Mouse (Mus musculus) kidney, adult 2 months (tissue): Measurements from ENCODE around the gene Grip1. TPM values are rescaled to one million over a fixed set of nuclear protein-coding genes. Genes with fewer than 3 reads are reported as not detected.
A peak's percentile ranks its signal among the peaks of the same experiment; 100 is the strongest.

Experiments used
- DNase-seq: peaks from one replicate; pipeline ENCODE4 v3.0.0; 2021
- H3K27ac ChIP-seq: fragments of 200-500 bp; 2 replicates; pipeline ENCODE4 v1.5.1; 2012; ENCODE audit warnings: low read depth, low read length, control low read depth, inconsistent platforms; ENCODE audit not compliant: insufficient read depth
- H3K27me3 ChIP-seq: fragments of 200-500 bp; replicated peaks from 2 replicates; pipeline ENCODE4 v1.6.1; 2012; ENCODE audit warnings: mild to moderate bottlenecking, moderate library complexity, low read length, inconsistent platforms; ENCODE audit not compliant: control insufficient read depth, insufficient read depth
- H3K36me3 ChIP-seq: fragments of 200-500 bp; 2 replicates; pipeline ENCODE4 v1.6.1; 2012; ENCODE audit warnings: mild to moderate bottlenecking, moderate library complexity, low read length, inconsistent platforms; ENCODE audit not compliant: control insufficient read depth, insufficient read depth
- H3K4me1 ChIP-seq: fragments of 200-500 bp; 2 replicates; pipeline ENCODE4 v1.6.1; 2011; ENCODE audit warnings: low read length; ENCODE audit not compliant: control insufficient read depth, insufficient read depth
- H3K4me3 ChIP-seq: fragments of 200-500 bp; 2 replicates; pipeline ENCODE4 v1.5.1; 2011; ENCODE audit warnings: mild to moderate bottlenecking, low read depth, low read length, control low read depth; ENCODE audit not compliant: insufficient read depth
- CTCF ChIP-seq: fragments of 200-500 bp; conservative IDR thresholded peaks from 2 replicates; pipeline ENCODE4 v1.5.1; 2011; ENCODE audit warnings: low read depth, mild to moderate bottlenecking, control low read depth, low read length, moderate library complexity, mixed read lengths; ENCODE audit not compliant: insufficient read depth, insufficient read length
- POLR2A ChIP-seq: fragments of 200-500 bp; IDR thresholded peaks from one replicate; pipeline ENCODE4 v1.6.1; 2011; ENCODE audit warnings: low read depth, low read length, control low read depth
- WGBS: fragments of 180-500 bp; shearing (Covaris S2); methylation state at CpG from one replicate; pipeline ENCODE4 v1.1.7; 2018; 5-methylcytosine and 5-hydroxymethylcytosine counted together
- polyA plus RNA-seq: library from polyadenylated mRNA; depleted of rRNA; stranded (reverse); fragments of >200 nt; gene quantifications from 2 replicates; pipeline ENCODE4 v1.2.3, GENCODE M21; 2012

Gene Grip1
- polyA plus RNA-seq, 1 experiment, result 2.7 TPM

GRCm38 (mm10) chr10:119608998-119609397, 155.4 kb downstream of the Grip1 start:
- no peak for DNase-seq
- Histone ChIP-seq H3K27me3 (no peaks in the 10 kb centered on the region), H3K4me1 (no peaks in the 10 kb centered on the region), H3K27ac (no peak overlapping the region), H3K4me3 (no peak overlapping the region), H3K36me3 (no peaks in the 10 kb centered on the region)
- TF ChIP-seq CTCF (no peak), POLR2A (no peak)
- WGBS, result 81% methylated on average over 7 of the region's 7 CpGs

DNA sequence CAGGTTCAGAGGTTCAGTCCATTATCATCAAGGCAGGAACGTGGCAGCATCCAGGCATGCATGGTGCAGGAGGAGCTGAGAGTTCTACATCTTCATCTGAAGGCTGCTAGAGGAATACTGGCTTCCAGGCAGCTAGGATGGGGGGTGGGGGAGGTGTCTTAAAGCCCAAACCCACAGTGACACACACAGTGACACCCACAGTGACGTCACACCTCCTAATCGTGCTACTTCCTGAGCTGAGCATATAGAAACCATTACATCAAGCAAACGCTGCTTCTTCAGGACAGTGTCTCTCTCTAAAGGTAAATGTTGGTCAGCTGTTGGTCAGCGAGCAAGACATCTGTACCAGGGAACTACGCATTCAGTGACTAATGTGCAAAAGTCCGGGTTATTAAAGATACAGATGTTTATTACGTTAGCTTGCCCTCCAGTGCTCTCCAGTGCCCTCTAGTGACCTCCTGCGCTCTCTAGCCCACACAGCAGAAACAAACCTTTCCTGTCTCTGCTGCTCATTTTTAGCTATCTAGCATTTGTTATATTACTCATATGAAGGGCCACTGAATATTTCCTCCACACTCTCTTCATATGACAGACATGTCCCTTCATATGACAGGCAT, 156.8 kb downstream of the Grip1 start:
- H3K4me1 ChIP-seq, result peaks cover under 1% of the 10 kb centered on the region
- no peaks in the 10 kb centered on the region for H3K36me3 ChIP-seq
- WGBS, result 39% methylated on average over 9 of the region's 9 CpGs
- TF ChIP-seq CTCF, result peak; percentile 63
- no peak for TF ChIP-seq POLR2A
- no peak overlapping the region for H3K27ac ChIP-seq
- H3K27me3 ChIP-seq, result no peaks in the 10 kb centered on the region
- no peak overlapping the region for H3K4me3 ChIP-seq
- peak; percentile 7 for DNase-seq

DNA sequence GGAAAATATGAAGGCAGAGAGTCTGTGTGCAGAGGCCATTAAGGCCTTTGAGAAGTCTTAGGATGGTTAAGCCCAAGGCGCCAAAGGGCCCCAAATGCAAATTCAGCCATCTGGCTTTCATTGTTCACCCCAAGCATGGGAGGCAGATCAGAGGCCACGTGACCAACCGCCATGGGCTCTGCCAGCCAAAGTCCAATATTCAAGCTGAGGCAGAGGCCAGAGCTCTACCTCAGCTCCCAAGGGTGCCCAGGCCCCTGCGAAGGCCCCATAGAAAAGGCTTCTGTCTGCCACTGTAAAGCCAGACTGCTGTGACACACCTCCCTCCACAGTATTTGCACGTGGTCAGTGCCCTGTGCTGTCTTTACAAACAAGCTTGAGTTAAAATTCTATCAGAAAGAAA, 158.4 kb downstream of the Grip1 start:
- Histone ChIP-seq H3K36me3 (no peaks in the 10 kb centered on the region), H3K27me3 (no peaks in the 10 kb centered on the region), H3K27ac (no peak overlapping the region), H3K4me1 (peaks cover 4% of the 10 kb centered on the region), H3K4me3 (no peak overlapping the region)
- DNase-seq, result peak; percentile 24
- TF ChIP-seq POLR2A, result no peak
- no peak for TF ChIP-seq CTCF
- 85% methylated on average over 5 of the region's 5 CpGs for WGBS

GRCm38 (mm10) chr10:119614726-119615125, 161.1 kb downstream of the Grip1 start:
- Histone ChIP-seq H3K27ac (no peak overlapping the region), H3K4me1 (peaks cover 4% of the 10 kb centered on the region), H3K4me3 (no peak overlapping the region), H3K36me3 (no peaks in the 10 kb centered on the region), H3K27me3 (no peaks in the 10 kb centered on the region)
- TF ChIP-seq POLR2A, result no peak
- TF ChIP-seq CTCF, result no peak
- WGBS, result 43% methylated on average over 7 of the region's 7 CpGs
- DNase-seq, result no peak

DNA sequence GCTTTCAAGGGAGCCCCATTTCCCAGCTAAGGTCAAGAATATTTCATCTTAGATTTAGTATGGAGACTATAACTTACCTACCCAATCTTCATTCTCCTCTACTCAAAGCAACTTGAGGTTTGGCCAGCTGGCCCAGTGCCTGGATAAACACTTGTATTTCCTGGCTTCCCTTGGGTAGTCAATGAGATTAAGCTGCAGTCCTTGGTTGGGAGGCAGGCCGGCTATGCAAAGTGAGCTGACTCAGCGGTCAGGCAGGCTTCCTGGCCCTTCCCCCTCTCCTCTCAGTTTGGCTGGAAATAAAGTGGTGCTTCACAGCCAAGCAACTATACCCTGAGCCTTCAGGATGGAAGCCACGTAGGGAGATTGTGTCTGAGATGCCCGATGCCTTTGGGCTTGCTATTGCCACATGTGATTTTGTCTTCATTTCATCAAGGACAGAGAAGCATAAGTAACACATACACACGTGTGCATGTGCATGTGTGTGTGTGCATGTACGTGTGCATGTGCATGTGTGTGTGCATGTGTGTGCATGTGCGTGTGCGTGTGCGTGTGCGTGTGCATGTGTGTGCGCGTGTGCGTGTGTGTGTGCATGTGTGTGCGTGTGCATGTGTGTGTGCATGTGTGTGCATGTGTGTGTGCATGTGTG, 161.7 kb downstream of the Grip1 start:
- H3K27ac ChIP-seq, result no peak overlapping the region
- TF ChIP-seq POLR2A (no peak), CTCF (no peak)
- H3K4me1 ChIP-seq, result peaks cover 4% of the 10 kb centered on the region
- DNase-seq, result peak; percentile 87
- no peaks in the 10 kb centered on the region for H3K27me3 ChIP-seq
- no peak overlapping the region for H3K4me3 ChIP-seq
- no peaks in the 10 kb centered on the region for H3K36me3 ChIP-seq
- 68% methylated on average over 14 of the region's 14 CpGs for WGBS

DNA sequence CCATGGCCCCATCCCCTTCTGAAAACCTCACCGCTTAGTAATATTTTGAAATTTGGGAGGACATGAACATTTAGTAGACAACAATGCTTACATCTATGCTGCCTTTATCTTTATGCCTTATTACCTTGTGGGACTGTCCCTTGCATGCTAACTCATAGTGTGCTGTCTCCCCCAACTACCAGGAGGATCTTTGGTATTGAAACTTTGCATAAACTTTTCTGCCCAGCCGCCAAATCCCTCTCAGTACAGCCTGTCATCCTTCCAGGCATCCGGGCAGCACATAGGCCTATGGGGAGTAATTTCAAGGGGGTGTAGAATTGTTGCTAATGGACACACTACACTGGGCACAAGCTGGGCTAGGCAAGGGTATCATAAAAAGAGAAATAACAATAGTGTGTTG, 162.4 kb downstream of the Grip1 start:
- Histone ChIP-seq H3K4me1 (peaks cover 4% of the 10 kb centered on the region), H3K36me3 (no peaks in the 10 kb centered on the region), H3K27ac (no peak overlapping the region), H3K27me3 (no peaks in the 10 kb centered on the region), H3K4me3 (no peak overlapping the region)
- no peak for DNase-seq
- no peak for TF ChIP-seq CTCF
- no peak for TF ChIP-seq POLR2A
- WGBS, result 84% methylated on average over 3 of the region's 3 CpGs

- Histone ChIP-seq H3K36me3 (no peaks in the 10 kb centered on the region), H3K4me3 (no peak overlapping the region), H3K27me3 (no peaks in the 10 kb centered on the region; the same call in 1 of the 2 replicates), H3K4me1 (no peaks in the 10 kb centered on the region), H3K27ac (no peak overlapping the region)
- 48% methylated on average over 4 of the region's 4 CpGs for WGBS
- no peak for DNase-seq
- TF ChIP-seq POLR2A (no peak), CTCF (no peak)
Observed at GRCm38 (mm10) chr10:119628656-119629055, 175.0 kb downstream of the Grip1 start.
